Mouse (Mus musculus) midbrain, embryonic 11.5 days (tissue): Measurements from ENCODE around the gene Gsdmc4. TPM values are rescaled to one million over a fixed set of nuclear protein-coding genes. Genes with fewer than 3 reads are reported as not detected.
"Not testable (repeated sequence)": the region's sequence is repeated elsewhere in the genome, so short reads cannot be mapped to it uniquely, and the experiment has no call there.

ENCODE experiments used
- ATAC-seq: fragments of 200-750 bp; cut with Nextera tagmentation; 2 replicates; pipeline ENCODE4 v1.8.0; 2017; ENCODE audit warnings: moderate TSS enrichment, moderate library complexity; ENCODE audit not compliant: low FRiP score
- DNase-seq: peaks from one replicate; pipeline ENCODE4 v3.0.0; 2015; ENCODE audit warnings: low spot score; ENCODE audit errors: missing footprints
- H3K27ac ChIP-seq: fragments of 300-500 bp; sonication (generic); 2 replicates; pipeline ENCODE4 v1.5.1; 2014; ENCODE audit warnings: low read depth, low read length
- H3K27me3 ChIP-seq: fragments of 300-500 bp; sonication (generic); 2 replicates; pipeline ENCODE4 v1.6.1; 2014; ENCODE audit warnings: mild to moderate bottlenecking, low read length, moderate library complexity, mixed read lengths; ENCODE audit not compliant: control insufficient read depth, insufficient read depth
- H3K36me3 ChIP-seq: fragments of 300-500 bp; sonication (generic); 2 replicates; pipeline ENCODE4 v1.6.1; 2014; ENCODE audit warnings: mild to moderate bottlenecking, low read length, moderate library complexity, mixed read lengths; ENCODE audit not compliant: control insufficient read depth, insufficient read depth
- H3K4me1 ChIP-seq: fragments of 300-500 bp; sonication (generic); 2 replicates; pipeline ENCODE4 v1.6.1; 2014; ENCODE audit warnings: low read length; ENCODE audit not compliant: control insufficient read depth, insufficient read depth
- H3K4me2 ChIP-seq: fragments of 300-500 bp; sonication (generic); 2 replicates; pipeline ENCODE4 v1.6.1; 2014; ENCODE audit warnings: mild to moderate bottlenecking, moderate library complexity
- H3K4me3 ChIP-seq: fragments of 300-500 bp; sonication (generic); 2 replicates; pipeline ENCODE4 v1.5.1; 2014; ENCODE audit warnings: low read depth, low read length
- H3K9ac ChIP-seq: fragments of 300-500 bp; sonication (generic); 2 replicates; pipeline ENCODE4 v1.6.1; 2014; ENCODE audit warnings: low read length
- H3K9me3 ChIP-seq: fragments of 300-500 bp; sonication (generic); 2 replicates; pipeline ENCODE4 v1.6.1; 2016; ENCODE audit warnings: low read length; ENCODE audit not compliant: control insufficient read depth
- WGBS: fragments of 180-500 bp; shearing (Covaris S2); extraction: QIAGEN DNeasy Blood & Tissue Kit; methylation state at CpG from one replicate; pipeline ENCODE4 v1.1.7; 2014; 5-methylcytosine and 5-hydroxymethylcytosine counted together
- polyA plus RNA-seq: library from polyadenylated mRNA; unstranded; fragments of >200 nt; fragmentation: Nextera tagmentation; extraction: Ambion mirVana; gene quantifications from 2 replicates; pipeline ENCODE4 v1.2.1, GENCODE M21; 2014

Gene Gsdmc4
- polyA plus RNA-seq, 1 experiment from 2014 or later = not detected

DNA sequence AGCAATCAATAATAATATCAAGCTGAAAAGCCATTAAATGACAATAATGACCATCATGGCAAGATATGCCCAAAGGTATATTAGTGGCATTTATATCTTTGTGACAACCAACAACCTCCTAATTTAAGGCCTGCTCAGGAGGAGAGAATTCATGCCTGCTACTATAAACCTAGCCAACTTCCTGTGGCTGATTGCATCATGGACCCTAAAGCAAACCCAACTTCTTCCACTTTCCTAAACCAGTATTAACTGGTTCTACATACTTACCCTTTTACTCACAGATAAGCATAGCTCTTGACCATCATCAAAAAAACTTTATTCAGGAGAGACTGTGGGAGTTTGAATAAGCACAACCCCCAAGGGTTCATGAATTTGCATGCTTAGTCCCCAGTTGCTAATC lies 35.9 kb downstream of the Gsdmc4 start:
- H3K9ac ChIP-seq, ATAC-seq, DNase-seq, H3K4me2 ChIP-seq, H3K4me1 ChIP-seq, H3K27me3 ChIP-seq, H3K4me3 ChIP-seq, H3K9me3 ChIP-seq, H3K27ac ChIP-seq, H3K36me3 ChIP-seq: not testable (repeated sequence)

DNA sequence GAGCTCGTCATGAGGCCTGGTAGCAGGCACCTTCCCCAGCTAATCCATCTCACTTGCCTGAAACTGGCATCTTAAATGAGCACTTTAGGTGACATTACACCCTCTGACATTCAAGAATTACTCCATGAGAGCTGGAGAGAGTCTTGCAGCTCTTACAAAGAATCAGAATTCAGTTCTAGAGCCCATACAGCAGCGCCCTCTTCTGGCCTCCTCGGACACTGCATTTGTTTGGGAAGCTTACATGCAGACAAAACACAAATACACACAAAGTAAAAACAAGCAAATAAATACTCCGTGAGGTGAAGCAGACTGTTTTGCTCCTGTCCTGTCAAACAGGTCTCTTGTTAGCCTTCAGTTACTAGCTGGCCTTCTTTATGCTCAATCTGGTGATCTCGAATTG lies 50.1 kb downstream of the Gsdmc4 start:
- peak; percentile 89 for DNase-seq
- not testable (repeated sequence) for H3K27ac ChIP-seq, H3K36me3 ChIP-seq, H3K9me3 ChIP-seq, ATAC-seq, H3K27me3 ChIP-seq, H3K9ac ChIP-seq, H3K4me1 ChIP-seq, H3K4me2 ChIP-seq, H3K4me3 ChIP-seq
- WGBS = 45% methylated on average over 5 of the region's 5 CpGs

Other genes with a start within 250 kb of the Gsdmc4 start
- gene Gsdmc2, start 67.1 kb downstream of the Gsdmc4 start, polyA plus RNA-seq = not detected in 2 replicates
- not detected in 2 replicates for gene Gsdmc3, start 33.7 kb downstream of the Gsdmc4 start, polyA plus RNA-seq
- 101 and 102 TPM in 2 replicates for gene Fam49b, start 148.2 kb upstream of the Gsdmc4 start, polyA plus RNA-seq